Mouse (Mus musculus): Measurements from ENCODE around the gene Mcu. TPM values are rescaled to one million over a fixed set of nuclear protein-coding genes. Genes with fewer than 3 reads are reported as not detected.
A peak's percentile ranks its signal among the peaks of the same experiment; 100 is the strongest.

The Mcu gene
- polyA plus RNA-seq, 1 experiment from 2014 or later: 18.6 TPM

GRCm38 (mm10) chr10:59577871-59578801 lies 38.4 kb downstream of the Mcu start:
- H3K9me3 ChIP-seq (replicated peaks): peaks cover 11% of the 10 kb centered on the region; the same call in 1 of the 2 replicates
- no peaks in the 10 kb centered on the region for H3K27me3 ChIP-seq (ENCODE audit: low read depth, poor library complexity, severe bottlenecking)
- peak overlapping the region; percentile 4 for H3K27ac ChIP-seq (replicated peaks)
- H3K4me3 ChIP-seq: no peak overlapping the region
- WGBS: 78% methylated on average over 12 of the region's 12 CpGs
- 0 out of 2 replicates have a peak, but pooled peaks cover 9% of the 10 kb centered on the region for H3K36me3 ChIP-seq
- DNase-seq (ENCODE audit: low spot score): peak; percentile 19
- H3K4me1 ChIP-seq: peaks cover 24% of the 10 kb centered on the region

- no peak overlapping the region for H3K4me3 ChIP-seq
- 0 out of 2 replicates have a peak, but pooled peaks cover 8% of the 10 kb centered on the region for H3K36me3 ChIP-seq
- H3K27me3 ChIP-seq (ENCODE audit: low read depth, poor library complexity, severe bottlenecking): no peaks in the 10 kb centered on the region
- peaks cover 21% of the 10 kb centered on the region; the same call in 1 of the 2 replicates for H3K9me3 ChIP-seq (replicated peaks)
- no peak overlapping the region for H3K27ac ChIP-seq (replicated peaks)
- H3K4me1 ChIP-seq: peaks cover 19% of the 10 kb centered on the region
- 66% methylated on average over 5 of the region's 5 CpGs for WGBS
- no peak for DNase-seq (ENCODE audit: low spot score)
These were observed 40.2 kb downstream of the Mcu start for GRCm38 (mm10) chr10:59576305-59576704.

GRCm38 (mm10) chr10:59571964-59572363 lies 44.5 kb downstream of the Mcu start:
- Histone ChIP-seq H3K9me3 (replicated peaks) (peaks cover 21% of the 10 kb centered on the region; the same call in 1 of the 2 replicates), H3K27me3 (ENCODE audit: low read depth, poor library complexity, severe bottlenecking) (no peaks in the 10 kb centered on the region), H3K4me1 (peaks cover 8% of the 10 kb centered on the region), H3K4me3 (no peak overlapping the region), H3K27ac (replicated peaks) (no peak overlapping the region), H3K36me3 (0 out of 2 replicates have a peak, but pooled peaks cover 8% of the 10 kb centered on the region)
- DNase-seq (ENCODE audit: low spot score): no peak
- WGBS: 92% methylated on average over 5 of the region's 5 CpGs

- Histone ChIP-seq H3K27me3 (ENCODE audit: low read depth, poor library complexity, severe bottlenecking) (no peaks in the 10 kb centered on the region), H3K36me3 (0 out of 2 replicates have a peak, but pooled peaks cover 8% of the 10 kb centered on the region), H3K4me3 (no peak overlapping the region), H3K27ac (replicated peaks) (no peak overlapping the region), H3K4me1 (peaks cover 5% of the 10 kb centered on the region), H3K9me3 (replicated peaks) (peaks cover 21% of the 10 kb centered on the region; the same call in 1 of the 2 replicates)
- DNase-seq (ENCODE audit: low spot score): no peak
- WGBS: 85% methylated on average over 4 of the region's 4 CpGs
These were observed 45.2 kb downstream of the Mcu start for GRCm38 (mm10) chr10:59571273-59571672.

- no peaks in the 10 kb centered on the region for H3K27me3 ChIP-seq (ENCODE audit: low read depth, poor library complexity, severe bottlenecking)
- WGBS: 78% methylated on average over 2 of the region's 2 CpGs
- H3K36me3 ChIP-seq: 0 out of 2 replicates have a peak, but pooled peaks cover 8% of the 10 kb centered on the region
- no peak overlapping the region for H3K4me3 ChIP-seq
- peaks cover 5% of the 10 kb centered on the region for H3K4me1 ChIP-seq
- H3K9me3 ChIP-seq (replicated peaks): peaks cover 21% of the 10 kb centered on the region; the same call in 1 of the 2 replicates
- H3K27ac ChIP-seq (replicated peaks): no peak overlapping the region
- DNase-seq (ENCODE audit: low spot score): no peak
These were observed 45.7 kb downstream of the Mcu start for GRCm38 (mm10) chr10:59570780-59571179.

- Histone ChIP-seq H3K4me3 (no peak overlapping the region), H3K4me1 (peaks cover 5% of the 10 kb centered on the region), H3K9me3 (replicated peaks) (peaks cover 21% of the 10 kb centered on the region; the same call in 1 of the 2 replicates), H3K36me3 (0 out of 2 replicates have a peak, but pooled peaks cover 8% of the 10 kb centered on the region), H3K27me3 (ENCODE audit: low read depth, poor library complexity, severe bottlenecking) (no peaks in the 10 kb centered on the region), H3K27ac (replicated peaks) (no peak overlapping the region)
- no peak for DNase-seq (ENCODE audit: low spot score)
- WGBS: 89% methylated on average over 6 of the region's 6 CpGs
These were observed 46.1 kb downstream of the Mcu start for GRCm38 (mm10) chr10:59570360-59570759.

GRCm38 (mm10) chr10:59569481-59569869 lies 47.0 kb downstream of the Mcu start:
- 0 out of 2 replicates have a peak, but pooled peaks cover 8% of the 10 kb centered on the region for H3K36me3 ChIP-seq
- no peak overlapping the region for H3K4me3 ChIP-seq
- peaks cover 5% of the 10 kb centered on the region for H3K4me1 ChIP-seq
- peaks cover 21% of the 10 kb centered on the region; the same call in 1 of the 2 replicates for H3K9me3 ChIP-seq (replicated peaks)
- DNase-seq (ENCODE audit: low spot score): no peak
- H3K27me3 ChIP-seq (ENCODE audit: low read depth, poor library complexity, severe bottlenecking): no peaks in the 10 kb centered on the region
- 90% methylated on average over 1 of the region's 1 CpGs for WGBS
- H3K27ac ChIP-seq (replicated peaks): no peak overlapping the region

- peaks cover 18% of the 10 kb centered on the region; the same call in 1 of the 2 replicates for H3K9me3 ChIP-seq (replicated peaks)
- 0 out of 2 replicates have a peak, but pooled peaks cover 5% of the 10 kb centered on the region for H3K36me3 ChIP-seq
- no peak for DNase-seq (ENCODE audit: low spot score)
- 81% methylated on average over 10 of the region's 10 CpGs for WGBS
- H3K27me3 ChIP-seq (ENCODE audit: low read depth, poor library complexity, severe bottlenecking): no peaks in the 10 kb centered on the region
- no peak overlapping the region for H3K4me3 ChIP-seq
- H3K4me1 ChIP-seq: peaks cover 5% of the 10 kb centered on the region
- H3K27ac ChIP-seq (replicated peaks): no peak overlapping the region
These were observed 47.6 kb downstream of the Mcu start for GRCm38 (mm10) chr10:59568665-59569480.

- H3K27me3 ChIP-seq (ENCODE audit: low read depth, poor library complexity, severe bottlenecking): no peaks in the 10 kb centered on the region
- WGBS: 93% methylated on average over 13 of the region's 13 CpGs
- no peaks in the 10 kb centered on the region for H3K36me3 ChIP-seq
- no peak overlapping the region for H3K4me3 ChIP-seq
- no peak for DNase-seq (ENCODE audit: low spot score)
- no peaks in the 10 kb centered on the region for H3K9me3 ChIP-seq (replicated peaks)
- no peak overlapping the region for H3K27ac ChIP-seq (replicated peaks)
- peaks cover 5% of the 10 kb centered on the region for H3K4me1 ChIP-seq
These were observed 49.5 kb downstream of the Mcu start for GRCm38 (mm10) chr10:59566968-59567367.

GRCm38 (mm10) chr10:59565995-59566410 lies 50.5 kb downstream of the Mcu start:
- peaks cover 5% of the 10 kb centered on the region for H3K4me1 ChIP-seq

GRCm38 (mm10) chr10:59564551-59564950 lies 51.9 kb downstream of the Mcu start:
- 89% methylated on average over 5 of the region's 5 CpGs for WGBS
- H3K27ac ChIP-seq (replicated peaks): no peak overlapping the region
- no peaks in the 10 kb centered on the region for H3K9me3 ChIP-seq (replicated peaks)
- H3K4me1 ChIP-seq: peaks cover 5% of the 10 kb centered on the region
- no peaks in the 10 kb centered on the region for H3K36me3 ChIP-seq
- DNase-seq (ENCODE audit: low spot score): no peak
- H3K27me3 ChIP-seq (ENCODE audit: low read depth, poor library complexity, severe bottlenecking): no peaks in the 10 kb centered on the region
- H3K4me3 ChIP-seq: no peak overlapping the region

More at GRCm38 (mm10) chr10:59565995-59566410, 50.5 kb downstream of the Mcu start:
- WGBS: 94% methylated on average over 2 of the region's 2 CpGs
- Histone ChIP-seq H3K36me3 (no peaks in the 10 kb centered on the region), H3K27me3 (ENCODE audit: low read depth, poor library complexity, severe bottlenecking) (no peaks in the 10 kb centered on the region), H3K4me3 (no peak overlapping the region), H3K27ac (replicated peaks) (no peak overlapping the region), H3K9me3 (replicated peaks) (no peaks in the 10 kb centered on the region)
- DNase-seq (ENCODE audit: low spot score): no peak

- no peak overlapping the region for H3K27ac ChIP-seq (replicated peaks)
- no peak for DNase-seq (ENCODE audit: low spot score)
- H3K4me1 ChIP-seq: no peaks in the 10 kb centered on the region
- H3K9me3 ChIP-seq (replicated peaks): no peaks in the 10 kb centered on the region
- WGBS: 87% methylated on average over 4 of the region's 4 CpGs
- no peaks in the 10 kb centered on the region for H3K36me3 ChIP-seq
- H3K4me3 ChIP-seq: no peak overlapping the region
- H3K27me3 ChIP-seq (ENCODE audit: low read depth, poor library complexity, severe bottlenecking): no peaks in the 10 kb centered on the region
These were observed 54.0 kb downstream of the Mcu start for GRCm38 (mm10) chr10:59562511-59562910.

Measured in midbrain, embryonic 10.5 days (tissue).